Mouse (Mus musculus) kidney, embryonic 15.5 days (tissue): ENCODE results near the gene Dennd4c. TPM values are rescaled to one million over a fixed set of nuclear protein-coding genes. Genes with fewer than 3 reads are reported as not detected.

Experiments
- ATAC-seq: fragments of 200-750 bp; cut with Nextera tagmentation; replicated peaks from 2 replicates; pipeline ENCODE4 v1.8.0; 2017; ENCODE audit warnings: moderate TSS enrichment; ENCODE audit not compliant: low FRiP score
- H3K27ac ChIP-seq: fragments of 300-500 bp; sonication (generic); 2 replicates; pipeline ENCODE4 v1.5.1; 2015; ENCODE audit warnings: mild to moderate bottlenecking, inconsistent platforms
- H3K27me3 ChIP-seq: fragments of 300-500 bp; sonication (generic); 2 replicates; pipeline ENCODE4 v1.6.1; 2015; ENCODE audit warnings: inconsistent platforms
- H3K36me3 ChIP-seq: fragments of 300-500 bp; sonication (generic); 2 replicates; pipeline ENCODE4 v1.6.1; 2015; ENCODE audit warnings: inconsistent platforms
- H3K4me1 ChIP-seq: fragments of 300-500 bp; sonication (generic); 2 replicates; pipeline ENCODE4 v1.6.1; 2015; ENCODE audit warnings: inconsistent platforms
- H3K4me2 ChIP-seq: fragments of 300-500 bp; sonication (generic); 2 replicates; pipeline ENCODE4 v1.6.1; 2015; ENCODE audit warnings: moderate library complexity, mild to moderate bottlenecking, inconsistent platforms
- H3K4me3 ChIP-seq: fragments of 300-500 bp; sonication (generic); replicated peaks from 2 replicates; pipeline ENCODE4 v1.5.1; 2015; ENCODE audit warnings: mild to moderate bottlenecking, inconsistent platforms
- H3K9ac ChIP-seq: fragments of 300-500 bp; sonication (generic); 2 replicates; pipeline ENCODE4 v1.6.1; 2015; ENCODE audit warnings: mild to moderate bottlenecking, inconsistent platforms
- H3K9me3 ChIP-seq: fragments of 300-500 bp; sonication (generic); replicated peaks from 2 replicates; pipeline ENCODE4 v1.6.1; 2016; ENCODE audit warnings: inconsistent platforms
- WGBS: fragments of 180-500 bp; shearing (Covaris S2); methylation state at CpG from one replicate; pipeline ENCODE4 v1.1.7; 2015; ENCODE audit warnings: mixed read lengths; 5-methylcytosine and 5-hydroxymethylcytosine counted together
- polyA plus RNA-seq: library from polyadenylated mRNA; unstranded; fragments of >200 nt; fragmentation: Nextera tagmentation; extraction: Ambion mirVana; gene quantifications from 2 replicates; pipeline ENCODE4 v1.2.1, GENCODE M21; 2015

Dennd4c gene
- polyA plus RNA-seq, 1 experiment from 2014 or later, result 6.8 TPM

DNA sequence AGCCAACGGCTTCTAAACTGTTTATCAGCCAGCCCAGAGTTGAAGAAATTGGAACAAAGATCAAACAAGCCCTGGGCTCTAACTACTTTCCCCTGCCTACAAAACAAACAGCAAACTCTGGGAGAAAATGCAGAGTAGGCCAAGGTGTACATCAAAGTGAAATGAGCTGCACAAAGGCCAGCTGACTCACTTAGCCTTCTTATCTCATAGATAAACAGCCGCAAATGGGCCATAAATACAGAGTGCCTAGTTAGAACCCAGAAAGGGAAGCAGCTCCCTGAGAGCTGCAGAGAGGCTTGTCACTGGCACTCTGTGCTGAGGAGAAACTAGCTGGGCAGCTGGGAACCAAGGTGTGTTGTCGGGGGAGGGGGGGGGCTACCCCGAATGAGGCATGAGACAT, 23.2 kb upstream of the Dennd4c start:
- Histone ChIP-seq H3K4me2 (no peak overlapping the region), H3K27me3 (no peaks in the 10 kb centered on the region), H3K27ac (no peak overlapping the region), H3K9me3 (no peaks in the 10 kb centered on the region), H3K4me3 (no peak overlapping the region), H3K36me3 (no peaks in the 10 kb centered on the region), H3K9ac (no peak overlapping the region), H3K4me1 (peaks cover 6% of the 10 kb centered on the region; the same call in 1 of the 2 replicates)
- 30% methylated on average over 4 of the region's 4 CpGs for WGBS
- no peak for ATAC-seq

GRCm38 (mm10) chr4:86726141-86726540, 22.2 kb upstream of the Dennd4c start:
- H3K4me1 ChIP-seq, result peaks cover 6% of the 10 kb centered on the region; the same call in 1 of the 2 replicates
- WGBS, result 94% methylated on average over 5 of the region's 5 CpGs
- H3K4me2 ChIP-seq, result no peak overlapping the region
- ATAC-seq, result no peak
- no peak overlapping the region for H3K27ac ChIP-seq
- no peak overlapping the region for H3K9ac ChIP-seq
- H3K4me3 ChIP-seq, result no peak overlapping the region
- no peaks in the 10 kb centered on the region for H3K36me3 ChIP-seq
- no peaks in the 10 kb centered on the region for H3K27me3 ChIP-seq
- no peaks in the 10 kb centered on the region for H3K9me3 ChIP-seq

DNA sequence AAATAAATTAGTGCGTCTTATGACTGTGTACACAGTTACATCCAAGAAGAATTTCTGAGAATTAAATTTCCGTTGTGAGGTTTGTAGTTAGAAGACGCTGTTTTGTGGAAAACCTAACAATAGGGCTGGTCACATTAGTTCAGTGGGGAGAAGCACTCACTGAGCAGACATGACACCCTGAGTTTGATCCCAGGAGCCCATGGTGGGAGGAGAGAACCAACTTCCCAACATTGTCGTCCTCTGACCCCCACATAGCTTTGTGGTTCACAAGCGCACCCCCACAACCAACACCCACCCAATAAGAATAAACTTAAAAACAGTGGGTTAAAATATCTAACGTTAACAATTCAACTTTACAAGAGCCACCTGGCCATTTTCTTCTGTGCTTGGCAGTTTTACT, 18.5 kb upstream of the Dennd4c start:
- peaks cover 6% of the 10 kb centered on the region; the same call in 1 of the 2 replicates for H3K4me1 ChIP-seq
- H3K9me3 ChIP-seq, result no peaks in the 10 kb centered on the region
- no peaks in the 10 kb centered on the region for H3K27me3 ChIP-seq
- no peaks in the 10 kb centered on the region for H3K36me3 ChIP-seq
- whole genome bisulfite sequencing, result 26% methylated on average over 6 of the region's 6 CpGs
- no peak overlapping the region for H3K27ac ChIP-seq
- ATAC-seq, result 0 out of 2 replicates have a peak, but pooled peaks have one; percentile 64
- H3K4me2 ChIP-seq, result no peak overlapping the region
- no peak overlapping the region for H3K4me3 ChIP-seq
- no peak overlapping the region for H3K9ac ChIP-seq

GRCm38 (mm10) chr4:86734088-86734841, 14.1 kb upstream of the Dennd4c start:
- H3K4me3 ChIP-seq, result no peak overlapping the region
- no peak overlapping the region for H3K27ac ChIP-seq
- 90% methylated on average over 19 of the region's 19 CpGs for WGBS
- H3K36me3 ChIP-seq, result no peaks in the 10 kb centered on the region
- H3K27me3 ChIP-seq, result no peaks in the 10 kb centered on the region
- ATAC-seq, result no peak
- H3K9me3 ChIP-seq, result no peaks in the 10 kb centered on the region
- no peak overlapping the region for H3K9ac ChIP-seq
- no peaks in the 10 kb centered on the region for H3K4me1 ChIP-seq
- no peak overlapping the region for H3K4me2 ChIP-seq

GRCm38 (mm10) chr4:86739308-86739993, 8.9 kb upstream of the Dennd4c start:
- Histone ChIP-seq H3K36me3 (no peaks in the 10 kb centered on the region), H3K9me3 (no peaks in the 10 kb centered on the region), H3K4me2 (no peak overlapping the region), H3K4me1 (no peaks in the 10 kb centered on the region), H3K4me3 (no peak overlapping the region), H3K27me3 (no peaks in the 10 kb centered on the region), H3K27ac (no peak overlapping the region), H3K9ac (no peak overlapping the region)
- 77% methylated on average over 5 of the region's 5 CpGs for WGBS
- 0 out of 2 replicates have a peak, but pooled peaks have one; percentile 36 for ATAC-seq

DNA sequence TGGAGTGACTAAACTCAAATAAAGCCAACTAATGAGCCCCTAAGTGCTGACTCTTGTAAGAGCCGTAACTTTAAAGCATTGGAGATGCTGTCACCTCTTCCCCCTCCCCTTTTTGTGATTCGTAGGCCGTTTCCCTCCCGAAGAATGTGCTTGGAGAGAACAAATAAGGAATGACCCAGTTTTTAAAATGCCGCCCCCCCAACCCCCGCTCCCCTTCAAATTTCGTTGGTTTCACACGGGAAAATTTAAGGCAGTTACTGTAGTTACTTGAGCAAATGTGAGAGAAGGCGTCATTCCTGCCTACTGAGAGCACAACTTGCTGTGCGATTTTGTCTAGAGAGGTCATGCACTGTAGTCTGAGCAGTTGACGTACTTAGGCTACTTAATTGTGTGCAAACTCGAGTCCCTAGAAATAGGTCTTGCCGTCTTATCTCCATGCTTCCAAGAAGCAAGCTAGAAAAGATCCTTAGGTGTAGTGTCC, 1.0 kb downstream of the Dennd4c start:
- Histone ChIP-seq H3K36me3 (no peaks in the 10 kb centered on the region), H3K27me3 (no peaks in the 10 kb centered on the region), H3K4me3 (peak overlapping the region; percentile 88), H3K4me1 (peaks cover 21% of the 10 kb centered on the region), H3K9me3 (no peaks in the 10 kb centered on the region), H3K9ac (peak overlapping the region; percentile 95), H3K4me2 (peak overlapping the region; percentile 82), H3K27ac (peak overlapping the region; percentile 94)
- peak; percentile 0; the same call in 1 of the 2 replicates for ATAC-seq
- WGBS, result 2% methylated on average over 13 of the region's 13 CpGs

DNA sequence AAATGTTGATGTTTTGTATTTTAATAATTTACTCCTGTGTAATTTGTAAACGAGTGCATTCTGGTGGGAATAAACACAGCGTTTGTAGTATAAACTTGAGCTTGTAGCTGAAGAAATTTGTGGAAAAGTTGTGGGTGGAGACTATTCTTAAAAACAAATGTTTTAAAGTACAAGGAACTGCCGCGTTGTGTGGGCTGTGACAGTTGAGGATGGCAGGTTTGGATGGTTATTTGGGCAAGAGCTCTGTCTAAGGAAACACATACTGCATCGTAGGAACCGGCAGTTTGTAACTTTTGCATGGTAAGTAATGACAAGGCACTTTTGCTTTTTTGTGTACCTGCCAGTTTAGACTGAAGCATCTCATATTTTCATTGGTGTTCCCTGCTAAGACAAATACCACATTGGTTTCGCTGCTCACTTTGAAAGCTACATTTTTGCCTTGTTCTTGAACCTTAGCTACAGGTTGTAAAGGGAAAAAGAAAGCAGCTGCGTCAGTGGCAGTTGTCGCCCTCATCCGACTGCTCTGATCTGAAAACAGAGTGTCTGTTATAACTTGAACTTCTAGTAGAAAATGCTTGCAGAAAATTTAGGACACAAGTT, 2.1 kb downstream of the Dennd4c start:
- H3K27ac ChIP-seq, result no peak overlapping the region
- H3K9ac ChIP-seq, result no peak overlapping the region
- no peaks in the 10 kb centered on the region for H3K27me3 ChIP-seq
- no peak for ATAC-seq
- peaks cover 21% of the 10 kb centered on the region for H3K4me1 ChIP-seq
- H3K4me3 ChIP-seq, result peak overlapping the region; percentile 16; the same call in 1 of the 2 replicates
- no peaks in the 10 kb centered on the region for H3K36me3 ChIP-seq
- H3K4me2 ChIP-seq, result peak overlapping the region; percentile 82
- H3K9me3 ChIP-seq, result no peaks in the 10 kb centered on the region
- 74% methylated on average over 10 of the region's 10 CpGs for WGBS

GRCm38 (mm10) chr4:86764307-86764706, 16.0 kb downstream of the Dennd4c start:
- ATAC-seq, result no peak
- no peaks in the 10 kb centered on the region for H3K27me3 ChIP-seq
- peaks cover 5% of the 10 kb centered on the region; the same call in 1 of the 2 replicates for H3K36me3 ChIP-seq
- H3K4me2 ChIP-seq, result no peak overlapping the region
- H3K9me3 ChIP-seq, result no peaks in the 10 kb centered on the region
- H3K4me3 ChIP-seq, result no peak overlapping the region
- H3K9ac ChIP-seq, result no peak overlapping the region
- H3K27ac ChIP-seq, result no peak overlapping the region
- H3K4me1 ChIP-seq, result no peaks in the 10 kb centered on the region

GRCm38 (mm10) chr4:86777587-86777986, 29.2 kb downstream of the Dennd4c start:
- H3K9me3 ChIP-seq, result no peaks in the 10 kb centered on the region

GRCm38 (mm10) chr4:86810604-86811003, 62.2 kb downstream of the Dennd4c start:
- Histone ChIP-seq H3K9ac (no peak overlapping the region), H3K9me3 (no peaks in the 10 kb centered on the region), H3K4me3 (no peak overlapping the region), H3K4me1 (no peaks in the 10 kb centered on the region), H3K27me3 (no peaks in the 10 kb centered on the region), H3K4me2 (no peak overlapping the region), H3K27ac (no peak overlapping the region), H3K36me3 (peaks cover 30% of the 10 kb centered on the region)
- ATAC-seq, result no peak
- 65% methylated on average over 2 of the region's 2 CpGs for WGBS

More at GRCm38 (mm10) chr4:86777587-86777986, 29.2 kb downstream of the Dennd4c start:
- no peak for ATAC-seq
- H3K36me3 ChIP-seq, result peaks cover 40% of the 10 kb centered on the region
- no peak overlapping the region for H3K4me2 ChIP-seq
- no peak overlapping the region for H3K9ac ChIP-seq
- H3K4me1 ChIP-seq, result no peaks in the 10 kb centered on the region
- H3K27ac ChIP-seq, result no peak overlapping the region
- WGBS, result 65% methylated on average over 9 of the region's 9 CpGs
- H3K4me3 ChIP-seq, result no peak overlapping the region
- H3K27me3 ChIP-seq, result no peaks in the 10 kb centered on the region

DNA sequence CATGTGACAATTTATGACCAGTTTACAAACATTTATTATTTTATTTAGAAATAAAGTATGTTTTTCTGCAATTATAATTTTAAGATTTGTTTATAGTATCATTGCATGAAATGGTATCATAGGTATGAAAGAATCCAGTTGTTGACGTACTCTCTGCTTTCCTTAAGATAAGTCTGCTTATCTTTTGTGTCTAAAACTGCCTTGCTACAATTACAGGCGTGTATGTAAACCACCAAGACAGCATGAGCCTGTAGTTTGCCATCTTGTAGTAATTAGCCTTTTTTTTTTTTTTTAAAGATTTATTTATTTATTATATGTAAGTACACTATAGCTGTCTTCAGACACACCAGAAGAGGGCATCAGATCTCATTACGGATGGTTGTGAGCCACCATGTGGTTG, 66.5 kb downstream of the Dennd4c start:
- Histone ChIP-seq H3K27ac (no peak overlapping the region), H3K4me3 (no peak overlapping the region), H3K9me3 (no peaks in the 10 kb centered on the region), H3K27me3 (no peaks in the 10 kb centered on the region), H3K9ac (no peak overlapping the region), H3K4me1 (no peaks in the 10 kb centered on the region), H3K4me2 (no peak overlapping the region), H3K36me3 (peaks cover 28% of the 10 kb centered on the region)
- ATAC-seq, result no peak
- WGBS, result 93% methylated on average over 3 of the region's 3 CpGs

GRCm38 (mm10) chr4:86823169-86823568, 74.8 kb downstream of the Dennd4c start:
- Histone ChIP-seq H3K4me2 (no peak overlapping the region), H3K27me3 (no peaks in the 10 kb centered on the region), H3K9me3 (no peaks in the 10 kb centered on the region), H3K9ac (no peak overlapping the region), H3K4me3 (no peak overlapping the region), H3K27ac (no peak overlapping the region), H3K36me3 (peaks cover 68% of the 10 kb centered on the region), H3K4me1 (no peaks in the 10 kb centered on the region)
- ATAC-seq, result no peak
- whole genome bisulfite sequencing, result 78% methylated on average over 2 of the region's 2 CpGs
